In genomic region chr11:37186132-37186531, GRCm38 (mm10) we compare ENCODE assay signal across 9 mouse cellular contexts. TPM values are rescaled to one million over a fixed set of nuclear protein-coding genes. Genes with fewer than 3 reads are reported as not detected.
DNase-seq lines count a peak whose midpoint lies in the region; ATAC-seq and TF ChIP-seq lines count a peak whose summit lies in the region.
"Had no signal": no experiment of that assay in that cellular context is flagged by ENCODE, and none has a peak within 500 bp of the region (broad histone marks: within the 10 kb centered on the region; RNA-seq: fewer than 3 reads in every experiment).

No protein-coding gene starts in this region.

- ATAC-seq in forebrain, embryonic 11.5 days (replicated peaks; ENCODE audit: low FRiP score): no peak

- no peaks in the 10 kb centered on the region for H3K27me3 ChIP-seq in heart, adult 2 months (ENCODE audit: control insufficient read depth, insufficient read depth, low read length)
- H3K27me3 ChIP-seq in forebrain, embryonic 11.5 days (ENCODE audit: control insufficient read depth, insufficient read depth, low read length): no peaks in the 10 kb centered on the region

- H3K9me3 ChIP-seq in forebrain, embryonic 11.5 days (ENCODE audit: control insufficient read depth, low read length): no peaks in the 10 kb centered on the region
- H3K9me3 ChIP-seq: G1E had no signal

- no peak for TF ChIP-seq EP300 in heart, adult 2 months (IDR thresholded peaks at IDR 0.05; ENCODE audit: insufficient read depth, low read depth, low read length)

- H3K4me2 ChIP-seq in forebrain, embryonic 11.5 days (ENCODE audit: low read depth, low read length, severe bottlenecking): no peak overlapping the region

- peak; percentile 73 for TF ChIP-seq CTCF in heart, adult 2 months (IDR thresholded peaks at IDR 0.05)

- no peak overlapping the region for H3K4me3 ChIP-seq in heart, adult 2 months
- no peak overlapping the region for H3K4me3 ChIP-seq in forebrain, embryonic 11.5 days (ENCODE audit: low read depth, low read length)

- DNase-seq in heart, adult 2 months: peak; percentile 6 to 18
- no peak for DNase-seq in heart, postnatal 25 days (ENCODE audit: low spot score)
- peak; percentile 76 for DNase-seq in adrenal gland, postnatal 10 days
- DNase-seq in forebrain, embryonic 11.5 days (ENCODE audit: low spot score): peak; percentile 61
- DNase-seq in kidney, adult 8-10 months: peak; percentile 17 to 41
- peak; percentile 57 to 69 for DNase-seq in left cerebral cortex, postnatal 36 days (ENCODE audit: low spot score in 2 of 2)
- peak; percentile 66 for DNase-seq in right cerebral cortex, postnatal 14 days
- no peak for DNase-seq in thymus, postnatal 0 days (ENCODE audit: low spot score)

- H3K27ac ChIP-seq in heart, adult 2 months: no peak overlapping the region
- H3K27ac ChIP-seq in forebrain, embryonic 11.5 days (ENCODE audit: low read depth, low read length): no peak overlapping the region

- no peak overlapping the region for H3K9ac ChIP-seq in heart, adult 2 months (ENCODE audit: low read depth, low read length)
- no peak overlapping the region for H3K9ac ChIP-seq in forebrain, embryonic 11.5 days (ENCODE audit: low read length)

- no peaks in the 10 kb centered on the region for H3K36me3 ChIP-seq in heart, adult 2 months (ENCODE audit: control insufficient read depth, insufficient read depth, low read length)
- H3K36me3 ChIP-seq in forebrain, embryonic 11.5 days (ENCODE audit: control insufficient read depth, insufficient read depth, low read length): no peaks in the 10 kb centered on the region
- H3K36me3 ChIP-seq: G1E had no signal

- H3K4me1 ChIP-seq in heart, adult 2 months (ENCODE audit: control insufficient read depth, insufficient read depth, low read length): no peaks in the 10 kb centered on the region
- no peaks in the 10 kb centered on the region for H3K4me1 ChIP-seq in forebrain, embryonic 11.5 days (replicated peaks; ENCODE audit: control insufficient read depth, insufficient read depth, low read length)

- TF ChIP-seq POLR2A in heart, adult 2 months (IDR thresholded peaks at IDR 0.05; ENCODE audit: insufficient read depth, low read depth, low read length): no peak

- intact Hi-C loops in heart, adult 2 months (cut with DNase I): loop anchor here (1.0 to 5.0 kb wide), 3 partner anchors 197 to 1139 kb away; no protein-coding TSS in a partner anchor
- intact Hi-C loops in heart, postnatal 25 days (cut with DNase I): loop anchor here (2.0 to 10.0 kb wide), 3 partner anchors 139 to 961 kb away; no protein-coding TSS in a partner anchor
- intact Hi-C loops in left cerebral cortex, postnatal 36 days (cut with DNase I): loop anchor here (2.0 kb wide), 1 partner anchor 197 kb away; no protein-coding TSS in a partner anchor

- H3K79me2 ChIP-seq in heart, adult 2 months (replicated peaks; ENCODE audit: control insufficient read depth, insufficient read depth, low read length): no peaks in the 10 kb centered on the region

- WGBS in heart, adult 2 months: 9% methylated on average over 3 of the region's 3 CpGs
- WGBS in forebrain, embryonic 11.5 days: 24% methylated on average over 3 of the region's 3 CpGs

RNA-seq across cellular contexts. Expression of gene Tenm2, which starts 49.6 kb away (rescaled TPM):
- under 1 TPM; 0.08 to 0.14 TPM for total RNA-seq in heart, adult 2 months (2021)
- polyA plus RNA-seq in heart, adult 2 months (2012; rRNA removed): 0.12 and 0.18 TPM in 2 replicates
- total RNA-seq in heart, postnatal 25 days (2021): under 1 TPM; 0.08 TPM
- total RNA-seq in adrenal gland, postnatal 10 days (2021): 1 to 10 TPM in 1 of 2 experiments, under 1 TPM in 1; 0.42 to 2.3 TPM
- 3.8 and 4.0 TPM in 2 replicates for polyA plus RNA-seq in forebrain, embryonic 11.5 days (2014; fragmentation: Nextera tagmentation; extraction: Ambion mirVana)
- total RNA-seq in left cerebral cortex, postnatal 36 days (2021): 10 to 100 TPM; 83.7 to 84.3 TPM
- polyA plus RNA-seq in thymus, postnatal 0 days (2015; fragmentation: Nextera tagmentation; extraction: Ambion mirVana): 0.72 and 1.2 TPM in 2 replicates
- polyA plus RNA-seq: G1E had no signal

Comparison
In these comparisons a context has a peak if more than half of its experiments do, and no peak if none do; other contexts are left out.
1. DNase-seq: peak in heart, adult 2 months (2 of 2), adrenal gland, postnatal 10 days (single experiment), forebrain, embryonic 11.5 days (single experiment), kidney, adult 8-10 months (2 of 2), left cerebral cortex, postnatal 36 days (2 of 2) and right cerebral cortex, postnatal 14 days (single experiment); none in heart, postnatal 25 days (single experiment) and thymus, postnatal 0 days (single experiment).
2. RNA of gene Tenm2, which starts 49.6 kb away (total RNA-seq): 83.7 to 84.3 TPM in left cerebral cortex, postnatal 36 days; 0.42 to 2.3 TPM in adrenal gland, postnatal 10 days, 0.08 to 0.14 TPM in heart, adult 2 months and 0.08 TPM in heart, postnatal 25 days; every median in the first group is over 10 times any median in the second.